Mouse (Mus musculus): ENCODE measurements around the gene Csnk1d.

The Csnk1d gene

DNA sequence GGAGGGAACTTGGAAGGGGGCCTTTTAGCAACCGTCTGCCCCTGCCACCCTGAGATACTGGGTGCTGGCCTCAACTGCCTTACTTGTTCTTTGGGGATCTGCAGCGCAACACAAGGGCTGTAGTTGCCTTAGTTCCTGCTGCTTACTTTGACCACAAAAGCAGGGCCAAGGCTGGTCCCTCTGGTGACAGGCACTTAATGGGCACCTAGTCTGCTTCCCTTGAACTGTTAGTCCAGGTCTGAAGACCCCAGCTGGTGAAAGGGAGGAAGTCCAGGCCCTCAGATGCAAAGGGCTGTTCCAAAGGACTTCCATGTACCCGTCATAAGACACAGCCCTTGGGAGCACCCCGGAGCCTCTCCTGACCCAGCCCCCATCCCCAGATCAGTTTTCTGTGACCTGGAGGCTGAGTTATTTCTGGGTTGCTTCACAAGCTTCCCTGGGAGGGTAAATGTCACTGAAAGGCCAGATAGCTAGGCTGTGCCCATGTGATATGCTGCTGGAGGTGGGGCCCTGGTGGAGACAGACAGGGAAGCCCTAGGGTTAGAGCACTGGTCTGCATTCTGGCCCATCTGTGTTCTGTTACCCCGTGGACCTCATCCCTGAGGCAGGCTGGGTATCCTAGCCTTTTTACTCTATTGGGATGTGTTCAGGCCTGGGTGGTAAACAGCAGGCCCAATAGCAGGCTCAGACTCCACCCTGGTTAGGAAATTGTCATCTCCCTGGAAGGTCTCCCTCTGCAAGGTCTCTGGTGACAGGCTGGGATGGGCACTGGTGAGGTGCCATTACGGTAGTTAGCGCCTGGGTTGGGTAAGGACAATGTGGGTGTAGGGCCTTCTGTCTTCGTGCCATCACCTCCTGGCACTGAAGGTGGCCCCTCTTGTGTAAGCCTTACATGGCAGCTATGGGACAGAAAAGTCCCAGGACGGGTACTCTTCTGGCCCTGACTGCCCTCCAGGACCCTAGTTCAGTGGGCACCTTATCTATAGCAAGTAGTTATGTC, 39.1 kb downstream of the Csnk1d start:
- no peak for DNase-seq

DNA sequence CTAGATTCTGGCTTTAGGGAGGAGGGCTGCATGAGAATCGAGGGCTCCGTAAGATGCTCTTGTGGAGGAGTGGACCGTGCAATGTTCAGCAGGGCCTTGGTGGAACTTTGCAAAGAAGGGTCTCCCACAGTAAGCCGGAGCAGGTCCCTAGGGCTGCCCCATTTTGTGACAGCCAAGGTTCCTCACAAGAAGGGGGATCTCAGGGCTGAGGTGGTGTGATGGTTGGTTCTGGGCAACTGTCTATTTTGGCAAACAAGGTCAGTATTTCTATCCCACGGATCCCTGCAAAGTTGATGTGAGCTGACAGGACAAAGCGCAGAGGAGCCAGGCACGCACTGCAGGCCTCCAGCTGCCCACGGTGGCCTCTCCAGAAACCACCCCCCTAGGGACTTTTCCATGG, 39.9 kb downstream of the Csnk1d start:
- DNase-seq = no peak

DNA sequence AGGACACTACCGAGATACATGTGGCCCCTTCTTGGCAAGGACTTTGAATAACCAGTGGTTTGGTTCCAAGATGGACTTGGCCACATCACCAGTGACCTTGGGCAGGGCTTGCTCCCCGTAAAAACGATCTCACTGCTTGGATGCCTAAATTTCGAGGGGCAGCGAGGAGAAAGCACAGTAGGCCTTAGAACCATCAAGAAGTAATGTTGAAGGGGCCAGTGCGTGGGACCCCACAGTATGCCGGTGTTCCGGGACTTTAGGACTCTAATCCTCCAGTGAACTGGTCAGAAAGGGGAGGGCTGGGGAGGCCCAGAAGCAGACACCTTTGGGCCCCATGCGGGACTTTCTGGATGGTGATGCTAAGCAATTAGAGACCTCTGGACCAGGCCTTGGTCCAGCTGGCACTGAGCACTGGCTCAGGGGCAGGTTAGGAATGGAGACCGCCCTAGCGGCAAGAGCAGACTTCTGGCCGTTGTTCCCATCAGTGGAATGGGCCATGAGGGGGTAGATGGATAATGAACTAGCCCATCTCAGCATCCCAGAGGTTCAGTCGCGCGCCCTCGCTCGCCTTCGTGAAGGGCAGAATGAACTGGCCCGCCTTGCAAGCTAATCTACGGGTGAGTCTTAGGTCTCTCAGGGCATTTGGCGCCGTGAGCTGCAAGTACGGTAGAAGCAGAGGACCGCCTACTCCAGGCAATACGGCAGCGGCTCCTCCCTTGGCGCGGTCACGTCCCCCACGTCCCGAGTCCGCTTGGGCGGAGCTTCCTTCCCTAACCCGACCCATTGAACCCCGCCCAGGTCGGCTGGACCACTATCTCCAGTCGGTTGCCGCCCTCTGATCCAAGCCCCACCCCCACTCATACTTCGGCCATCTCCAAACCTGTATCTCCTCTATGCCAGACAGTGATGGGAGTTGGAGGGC, 40.6 kb downstream of the Csnk1d start:
- DNase-seq = peak; percentile 86

DNA sequence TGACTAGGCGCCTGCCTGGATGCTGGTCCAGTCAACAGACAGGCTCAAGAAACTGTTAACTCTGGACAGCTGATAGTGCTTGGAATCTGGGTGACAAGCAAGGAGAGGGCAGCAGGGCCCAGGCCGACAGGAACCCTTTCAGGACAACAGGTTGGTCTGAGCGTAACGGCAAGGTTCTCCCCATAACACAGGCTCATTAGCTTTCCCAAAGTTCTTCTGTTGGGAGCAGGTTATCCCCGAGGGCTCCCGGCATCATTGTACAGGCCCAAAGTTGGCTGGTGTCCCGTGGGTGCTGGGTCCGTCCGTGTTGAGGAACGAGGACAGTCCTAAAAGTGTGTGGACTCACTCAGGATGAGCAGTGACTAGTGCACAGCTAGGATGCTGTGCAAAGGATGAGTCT, 41.3 kb downstream of the Csnk1d start:
- DNase-seq = no peak

DNA sequence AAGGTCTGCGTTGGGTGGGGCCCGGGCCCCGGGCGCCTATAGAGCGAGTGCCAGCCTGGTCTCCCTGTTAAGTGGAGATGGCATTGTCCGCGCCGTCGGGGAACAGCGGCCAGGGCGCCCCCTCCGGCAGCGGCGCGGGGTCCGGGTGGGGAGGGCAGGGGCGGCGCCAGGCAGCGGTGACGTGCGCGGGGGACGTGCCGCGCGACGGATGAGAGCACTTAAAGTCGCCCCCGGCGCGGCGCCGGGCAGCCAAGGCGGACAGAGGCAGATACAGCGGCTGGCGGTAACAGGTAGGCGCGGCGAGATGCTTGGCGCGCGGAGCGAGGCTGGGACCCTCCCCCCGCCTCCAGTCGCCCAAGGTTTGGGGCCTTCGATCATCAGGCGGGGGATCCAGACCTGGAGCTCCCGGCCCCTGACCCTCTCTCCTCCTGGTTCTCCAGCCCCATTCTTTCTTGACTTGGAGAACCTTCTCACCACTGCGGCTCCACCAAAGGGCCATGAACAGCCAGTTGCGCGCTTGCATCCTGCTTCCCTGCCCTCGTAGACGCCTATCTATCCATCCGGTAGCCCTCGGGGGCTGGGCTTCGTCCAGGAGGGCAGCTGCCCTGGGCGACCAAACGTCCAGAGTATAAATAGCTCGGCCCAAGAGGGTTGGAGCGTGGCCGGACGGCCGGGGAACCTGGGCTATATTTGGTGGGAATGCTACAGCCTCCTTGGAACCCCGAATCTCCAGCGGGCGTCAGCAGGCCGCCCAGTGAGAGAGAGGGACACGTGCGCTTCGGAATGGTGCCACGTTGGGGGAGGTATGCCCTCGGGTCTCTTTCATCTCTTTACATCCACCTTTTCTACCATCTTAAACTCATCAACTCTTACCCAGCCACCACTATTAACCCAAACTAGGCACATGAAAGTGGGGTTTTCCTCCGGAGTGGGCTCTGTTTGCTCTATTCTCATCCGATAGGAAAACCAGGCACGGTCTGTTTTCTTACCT, 42.0 kb downstream of the Csnk1d start:
- no peak for DNase-seq

DNA sequence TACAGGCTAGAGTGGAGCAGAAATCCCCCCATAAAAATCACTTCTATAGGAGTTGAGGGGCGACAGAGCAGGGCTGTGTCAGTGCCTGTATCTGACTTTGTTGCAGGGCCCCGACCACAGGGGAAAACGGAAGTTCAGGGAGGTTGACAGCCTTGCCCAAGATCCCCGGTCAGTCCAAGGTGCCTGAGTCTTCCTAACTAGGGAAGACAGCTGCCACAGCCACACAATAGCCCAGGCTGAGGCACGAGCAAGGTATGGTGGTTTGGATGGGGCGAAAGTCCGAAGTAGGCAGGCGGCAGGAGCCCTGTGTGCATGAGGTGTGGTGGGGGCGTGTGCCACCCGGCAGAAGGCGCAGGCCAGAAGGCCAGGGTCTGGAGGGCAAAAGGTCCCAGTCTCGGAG, 42.8 kb downstream of the Csnk1d start, which contains the start of gene Slc16a3:
Slc16a3 (plus strand) TSS at position 153 of the 400 bp plus-strand sequence.
- DNase-seq = no peak

DNA sequence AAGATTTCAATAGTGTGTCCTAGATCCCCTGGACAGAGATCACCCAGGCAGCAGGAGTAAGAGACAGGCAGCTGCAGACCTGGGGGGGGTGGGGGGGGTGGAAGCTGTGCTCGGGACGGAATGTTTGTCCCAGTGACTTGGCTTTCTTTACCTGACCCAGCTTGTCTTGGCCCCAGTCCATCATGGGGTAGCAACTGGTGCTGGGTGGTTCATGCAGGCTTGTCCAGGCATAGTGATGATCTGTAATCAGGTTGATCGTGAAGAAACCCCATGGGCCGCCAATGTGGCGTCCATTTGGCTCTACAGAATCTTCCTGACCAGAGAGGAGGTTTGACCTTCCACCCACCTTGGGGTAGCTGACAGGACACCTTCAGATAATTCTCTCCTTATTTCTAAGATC, 45.2 kb downstream of the Csnk1d start:
- DNase-seq = no peak

DNA sequence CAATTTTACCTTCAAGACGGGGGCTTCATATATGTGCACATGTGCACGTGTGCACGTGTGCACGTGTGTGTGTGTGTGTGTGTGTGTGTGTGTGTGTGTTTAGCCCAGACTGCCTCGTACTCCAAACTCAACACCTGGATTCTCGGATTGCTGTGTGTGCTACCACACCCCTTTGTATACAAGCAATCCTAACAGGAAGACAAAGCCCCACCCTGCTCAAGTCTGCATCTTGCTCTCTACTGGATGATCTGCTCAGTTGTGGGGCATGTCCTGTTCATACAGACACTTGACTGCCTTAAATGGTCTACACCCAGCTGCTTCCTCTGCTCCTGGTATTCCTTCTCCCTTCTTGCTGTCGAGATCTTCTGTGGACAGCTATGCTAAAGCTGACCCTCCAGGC, 45.9 kb downstream of the Csnk1d start:
- no peak for DNase-seq

DNA sequence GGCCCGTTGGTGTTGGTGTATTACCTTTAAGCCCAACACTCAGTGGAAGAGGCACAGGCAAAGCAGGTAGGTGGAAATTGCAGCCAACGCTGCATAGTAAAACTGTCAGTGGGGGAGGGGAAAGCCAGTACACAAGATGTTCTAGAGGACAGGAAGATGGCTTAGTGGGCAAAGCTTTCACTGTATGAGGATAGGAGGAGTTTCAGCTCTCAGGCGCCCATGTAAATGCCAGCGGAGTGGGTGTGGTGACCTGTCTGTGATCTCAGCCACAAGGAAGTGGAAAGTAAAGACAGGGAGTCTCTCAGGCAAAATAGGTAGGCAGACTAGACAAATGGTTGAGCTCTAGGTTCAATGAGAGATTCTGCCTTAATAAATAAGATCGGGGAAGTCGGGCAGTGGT, 50.2 kb downstream of the Csnk1d start:
- no peak for DNase-seq

DNA sequence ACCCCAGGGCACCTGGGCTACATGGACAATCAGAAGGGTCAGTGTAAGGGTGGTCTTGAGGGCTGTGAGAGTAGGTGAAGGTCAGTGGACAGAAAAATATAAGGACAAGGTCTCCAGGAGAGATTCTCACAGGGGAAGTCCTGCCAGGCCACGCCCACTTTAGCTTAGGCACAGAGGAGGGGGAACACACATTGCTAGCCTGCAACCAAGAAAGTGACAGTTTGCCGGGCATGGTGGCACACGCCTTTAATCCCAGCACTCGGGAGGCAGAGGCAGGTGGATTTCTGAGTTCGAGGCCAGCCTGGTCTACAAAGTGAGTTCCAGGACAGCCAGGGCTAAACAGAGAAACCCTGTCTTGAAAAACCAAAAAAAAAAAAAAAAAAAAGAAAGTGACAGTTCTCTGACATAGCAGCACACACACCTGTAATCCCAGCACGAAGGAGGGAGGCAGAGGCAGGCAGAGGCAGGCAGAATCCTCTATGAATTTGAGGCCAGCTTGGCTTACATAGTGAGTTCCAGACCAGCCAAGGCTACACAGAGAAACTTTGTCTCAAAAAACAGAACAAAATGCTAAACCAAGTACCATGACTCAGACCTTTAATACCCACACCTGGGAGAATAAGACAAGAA, 51.3 kb downstream of the Csnk1d start:
- no peak for DNase-seq

DNA sequence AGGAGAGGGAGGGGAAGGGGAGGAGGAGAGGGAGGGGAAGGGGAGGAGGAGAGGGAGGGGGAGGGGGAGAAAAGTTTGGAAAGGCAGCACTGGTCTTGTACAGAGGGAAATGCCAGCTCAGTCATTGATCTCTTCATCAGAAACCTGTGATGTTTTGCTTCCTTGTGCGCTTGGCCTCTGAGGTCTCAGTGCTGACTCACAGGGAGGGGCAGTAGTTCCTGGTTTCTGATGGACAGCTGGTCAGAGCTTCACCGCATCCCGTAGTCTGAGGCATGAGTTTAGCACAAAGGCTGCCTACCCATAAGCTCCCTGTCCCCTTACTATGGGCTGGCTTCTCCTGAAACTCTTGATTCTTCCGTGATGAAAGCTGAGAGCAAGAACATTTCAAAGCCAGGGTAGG, 52.3 kb downstream of the Csnk1d start:
- no peak for DNase-seq

DNA sequence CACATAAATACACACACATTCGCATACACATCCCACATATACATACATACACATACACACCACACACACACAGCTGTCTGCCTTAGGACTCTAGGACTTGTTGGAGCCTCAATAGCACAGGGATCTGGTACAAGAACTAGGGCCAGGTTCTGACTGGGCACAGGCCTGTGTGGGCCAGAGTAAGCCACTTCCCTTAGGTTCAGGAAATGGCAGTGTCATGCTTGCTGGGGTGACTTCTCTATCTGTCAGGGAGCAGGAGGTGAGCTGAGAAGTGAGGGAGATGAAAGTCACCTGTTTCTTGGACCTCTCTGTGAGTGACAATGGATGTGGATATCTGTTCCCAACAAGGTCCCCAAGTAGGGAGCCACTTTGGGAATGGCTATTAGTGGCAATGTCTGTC, 53.2 kb downstream of the Csnk1d start:
- DNase-seq = no peak

DNA sequence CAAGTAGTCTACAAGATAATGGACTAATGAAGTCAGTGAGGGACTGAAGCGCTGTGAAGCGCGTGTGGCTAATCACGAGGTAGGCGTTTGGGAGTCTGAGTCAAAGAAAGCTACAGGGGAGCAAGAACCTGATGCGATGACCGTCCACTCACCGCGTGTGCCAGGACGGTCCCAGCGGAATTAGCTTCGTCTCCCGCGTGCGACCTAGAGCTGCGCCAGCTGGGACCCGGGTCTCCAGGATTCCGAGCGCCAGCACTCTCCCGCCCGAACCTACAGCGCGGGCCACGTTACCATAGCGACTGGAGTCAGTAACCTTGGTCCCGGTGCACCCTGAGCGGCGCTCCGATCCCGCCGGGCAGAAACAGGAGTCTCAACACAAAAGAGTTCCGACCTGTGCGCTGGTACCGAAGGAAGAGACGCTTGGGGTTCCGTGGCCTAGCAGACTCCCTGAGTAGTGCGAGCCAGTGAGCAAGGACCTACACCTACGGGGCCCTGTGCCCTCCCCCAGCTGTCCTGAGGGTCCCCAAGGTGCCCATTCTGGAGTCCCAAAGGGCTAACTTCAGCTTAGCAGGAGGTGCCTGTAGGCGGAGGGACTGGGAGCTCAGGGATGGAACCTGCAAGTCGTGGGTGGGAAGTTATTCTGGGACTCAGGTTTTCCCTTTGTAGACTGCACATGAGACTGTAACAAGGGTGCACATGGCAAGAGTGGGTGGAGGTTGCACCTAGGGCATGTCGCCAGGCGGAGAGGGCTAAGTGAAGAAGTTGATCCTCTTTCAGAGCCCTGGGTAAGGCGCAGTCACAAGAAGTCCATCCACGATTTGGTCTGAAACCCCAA, 58.3 kb downstream of the Csnk1d start, which contains the start of gene Ccdc57:
Ccdc57 (minus strand) TSS at position 309 of the 835 bp plus-strand sequence.
- peak; percentile 86 to 92 for DNase-seq

DNA sequence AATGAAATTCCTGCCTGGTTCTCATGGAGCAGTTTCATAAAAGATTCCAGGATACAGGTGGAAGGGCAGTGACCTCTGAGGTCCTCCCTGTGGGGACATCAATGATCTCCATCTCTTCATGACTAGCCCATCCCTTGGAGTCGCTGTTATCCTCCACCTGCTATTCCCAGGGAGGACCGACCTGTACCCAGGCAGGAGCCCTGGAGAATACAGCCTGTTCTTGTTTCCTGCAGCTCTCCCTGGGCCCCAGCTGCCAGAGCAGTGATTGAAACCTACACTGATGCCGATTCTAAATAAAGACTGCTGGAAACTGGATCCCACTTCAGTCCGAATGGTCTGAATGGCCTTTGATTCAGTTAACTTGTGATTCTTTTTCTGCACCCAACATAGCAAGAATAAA, 59.7 kb downstream of the Csnk1d start:
- DNase-seq = no peak

DNA sequence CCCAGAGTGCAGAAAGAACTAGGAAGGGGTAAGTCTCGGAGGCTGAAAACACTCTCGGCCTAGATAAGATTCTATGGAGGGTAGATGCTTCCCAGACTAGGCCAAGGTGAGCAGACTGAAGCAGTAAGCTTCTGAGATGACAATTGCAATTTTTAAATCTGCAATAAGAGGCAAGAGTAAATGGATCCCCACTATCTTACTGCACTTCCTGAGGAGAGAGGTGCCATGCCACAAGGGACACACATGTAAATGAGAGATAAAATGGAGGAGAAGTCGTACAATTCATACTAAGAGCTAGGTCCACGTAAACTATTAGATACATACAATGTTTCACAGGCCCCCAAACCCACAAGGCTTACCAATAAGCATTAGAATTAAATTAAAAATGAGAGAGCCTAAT, 62.7 kb downstream of the Csnk1d start:
- no peak for DNase-seq

DNA sequence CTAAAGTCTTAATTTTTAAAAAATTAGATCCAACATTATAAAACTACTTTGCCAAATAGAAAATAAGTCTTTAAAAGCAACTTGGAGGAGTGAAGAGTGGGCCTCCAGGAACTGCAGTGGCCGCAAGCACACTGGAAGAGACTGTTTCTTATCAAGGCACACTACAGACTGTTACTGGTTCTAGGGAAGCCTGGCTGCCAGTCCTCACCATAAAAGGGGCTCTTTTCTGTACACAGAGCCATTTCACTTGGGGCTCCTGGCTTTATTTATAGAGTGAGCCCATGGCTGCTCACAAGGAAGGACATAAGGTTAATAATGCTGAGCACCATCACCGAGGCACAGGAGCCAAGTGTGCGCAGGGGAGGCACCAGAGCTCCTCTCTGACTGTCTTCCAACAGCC, 68.6 kb downstream of the Csnk1d start:
- no peak for DNase-seq

DNA sequence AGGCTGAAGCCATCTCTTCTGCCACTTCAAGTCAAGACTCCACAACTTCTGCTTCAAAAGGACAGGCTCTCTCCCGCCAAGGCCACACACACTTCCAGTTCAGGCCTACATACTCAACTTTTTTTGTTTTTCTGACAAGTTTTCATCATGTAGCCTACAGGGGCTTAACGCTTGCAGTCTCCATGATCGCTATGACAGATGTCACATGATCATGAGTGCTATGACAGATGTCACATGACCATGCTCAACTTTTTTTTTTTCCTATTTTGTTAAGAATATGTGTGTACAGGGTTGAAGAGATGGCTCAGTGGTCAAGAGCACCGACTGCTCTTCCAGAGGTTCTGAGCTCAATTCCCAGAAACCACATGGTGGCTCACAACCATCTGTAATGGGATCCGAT, 73.4 kb downstream of the Csnk1d start:
- no peak for DNase-seq

DNA sequence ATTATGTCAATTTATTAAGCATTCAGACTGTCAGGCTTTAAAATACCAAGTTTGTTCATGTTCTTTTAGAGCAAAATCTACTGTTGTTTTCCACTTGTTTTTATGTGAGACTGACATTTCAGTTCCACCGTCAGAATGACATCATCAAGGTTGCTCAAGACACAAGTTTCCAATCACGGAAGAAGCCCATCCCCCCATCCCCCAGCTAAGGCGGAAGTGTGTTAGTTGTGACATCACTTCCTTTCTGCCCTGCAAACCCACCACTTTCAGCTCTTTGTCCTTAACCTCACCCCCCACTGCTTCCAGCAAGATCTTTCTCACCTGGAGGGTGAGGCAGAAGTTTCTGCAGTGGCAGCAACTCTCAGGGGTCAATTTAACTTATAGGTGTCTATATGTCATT, 74.7 kb downstream of the Csnk1d start:
- DNase-seq = no peak

DNA sequence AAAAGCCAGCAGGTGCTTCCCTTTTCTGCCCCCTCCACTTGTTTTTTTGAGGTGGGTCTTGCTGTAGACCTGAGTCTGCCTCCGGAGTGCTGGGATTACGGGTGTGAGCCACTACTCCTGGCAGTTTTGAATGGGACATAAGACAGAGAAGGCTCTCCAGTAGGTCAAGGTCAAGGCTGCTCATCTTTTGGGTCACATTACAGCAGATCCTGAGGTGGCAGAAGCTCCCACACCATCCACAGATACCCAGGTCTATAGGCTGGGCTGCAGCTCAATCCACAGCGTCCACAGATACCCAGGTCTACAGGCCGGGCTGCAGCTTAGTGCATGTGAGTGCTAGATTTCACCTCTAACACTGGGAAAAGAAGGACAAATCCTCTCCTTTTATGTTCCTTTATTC, 77.3 kb downstream of the Csnk1d start:
- no peak for DNase-seq
